Mouse (Mus musculus): ENCODE data around the gene Itch. TPM values are rescaled to one million over a fixed set of nuclear protein-coding genes. Genes with fewer than 3 reads are reported as not detected.
"Not testable (repeated sequence)": the region's sequence is repeated elsewhere in the genome, so short reads cannot be mapped to it uniquely, and the experiment has no call there.

Itch gene
- total RNA-seq (2022): 10 to 100 TPM; 14.1 to 20.7 (median 18.0) TPM

GRCm38 (mm10) chr2:155133011-155133976 lies at the start of gene Itch:
Itch (plus strand) TSS chr2:155133509.
- DNase-seq (ENCODE audit: low spot score in 2 of 2): peak; percentile 82 to 87

- no peak for DNase-seq (ENCODE audit: low spot score in 2 of 2)
Measured at GRCm38 (mm10) chr2:155084546-155084945, 48.8 kb upstream of the Itch start.

DNA sequence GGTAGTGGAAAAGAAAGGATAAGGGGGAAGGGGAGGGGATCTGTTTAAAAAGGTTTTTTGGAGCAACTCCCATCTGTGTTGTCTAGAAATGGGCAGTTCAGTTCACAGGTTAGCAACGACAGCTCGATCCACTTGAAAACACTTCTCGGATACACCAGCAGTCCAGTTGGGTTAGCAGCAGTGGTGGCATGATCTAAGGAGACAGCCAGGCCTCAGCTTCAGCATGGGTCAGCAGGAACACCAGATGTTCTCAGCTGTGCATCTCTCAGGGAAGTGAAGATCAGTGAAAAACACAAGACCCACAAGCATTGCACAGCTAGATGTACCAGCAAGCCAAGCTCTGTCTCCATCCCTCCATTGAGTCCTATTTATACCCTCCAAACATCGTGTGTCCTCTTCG lies 47.0 kb upstream of the Itch start:
- no peak for DNase-seq (ENCODE audit: low spot score in 2 of 2)

DNA sequence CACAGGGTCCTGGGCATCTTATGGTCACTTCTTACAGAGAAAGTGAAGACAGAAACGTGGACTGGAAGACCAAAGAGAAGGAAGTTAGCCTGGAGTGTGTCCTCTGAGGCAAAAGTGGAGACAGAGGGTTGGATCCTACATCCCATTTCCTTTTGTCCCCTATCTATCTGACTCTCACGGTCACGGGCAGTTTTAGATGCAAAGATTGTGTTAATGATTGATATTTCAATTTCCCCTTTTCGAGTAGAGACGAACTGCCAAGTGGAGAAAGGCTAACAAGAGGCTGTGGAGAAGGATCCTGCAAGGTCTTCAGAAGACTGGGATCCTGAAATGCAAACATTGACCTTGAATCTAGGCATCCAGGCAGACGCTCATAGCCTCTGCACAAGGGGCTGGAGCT lies 45.0 kb upstream of the Itch start:
- DNase-seq (ENCODE audit: low spot score in 2 of 2): no peak

- DNase-seq (ENCODE audit: low spot score in 2 of 2): no peak
Measured at GRCm38 (mm10) chr2:155090909-155091742, 42.2 kb upstream of the Itch start.

- no peak for DNase-seq (ENCODE audit: low spot score in 2 of 2)
Measured at GRCm38 (mm10) chr2:155091743-155092075, 41.6 kb upstream of the Itch start.

DNA sequence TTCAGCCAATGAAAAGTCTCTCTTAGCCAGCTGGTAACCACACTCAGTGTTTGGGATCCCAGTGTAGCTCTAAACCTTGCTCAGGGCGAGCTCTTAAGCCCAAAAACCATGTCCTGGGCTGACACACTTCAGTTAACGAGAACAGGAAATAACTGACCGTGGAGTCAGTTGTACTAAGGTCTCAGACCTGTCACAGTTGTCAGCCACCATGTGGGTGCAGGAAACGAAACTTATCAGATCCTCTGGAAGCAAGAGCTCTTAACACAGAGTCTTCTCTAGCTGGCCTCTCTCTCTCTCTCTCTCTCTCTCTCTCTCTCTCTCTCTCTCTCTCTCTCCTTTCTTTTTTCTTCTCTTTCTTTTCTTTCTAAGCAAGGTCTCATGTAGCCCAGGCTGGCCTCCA lies 39.9 kb upstream of the Itch start:
- no peak for DNase-seq (ENCODE audit: low spot score in 2 of 2)

DNA sequence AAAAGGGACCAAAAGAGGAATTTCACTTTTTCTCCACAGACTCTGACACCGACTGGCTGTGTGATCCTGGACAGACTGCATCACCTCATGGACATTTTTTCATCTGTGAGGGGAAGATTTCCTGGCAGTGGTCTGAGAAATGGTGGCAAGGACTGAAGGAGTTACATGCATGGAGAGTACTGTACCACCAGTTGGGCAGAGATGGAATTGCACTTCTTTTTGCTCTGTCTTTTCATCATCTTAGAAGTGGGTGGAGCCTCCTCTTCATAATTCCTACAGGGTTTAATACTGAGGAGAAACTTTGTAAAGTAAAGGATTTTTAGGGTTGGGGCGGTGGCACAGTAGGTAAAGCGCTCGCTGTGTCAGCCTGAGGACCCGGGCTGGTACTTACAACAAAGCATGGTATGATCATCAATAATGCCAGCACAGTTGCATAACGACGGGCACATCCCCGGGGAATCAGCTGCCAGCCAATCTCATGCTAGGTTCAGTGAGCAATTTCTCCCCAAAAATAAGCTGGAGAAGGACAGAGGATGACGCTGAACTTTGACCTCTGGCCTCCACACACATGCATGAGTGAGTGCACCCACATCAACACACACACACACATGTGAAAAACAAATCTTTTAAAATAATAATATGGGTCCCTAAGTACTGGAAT lies 34.5 kb upstream of the Itch start:
- no peak for DNase-seq (ENCODE audit: low spot score in 2 of 2)

DNA sequence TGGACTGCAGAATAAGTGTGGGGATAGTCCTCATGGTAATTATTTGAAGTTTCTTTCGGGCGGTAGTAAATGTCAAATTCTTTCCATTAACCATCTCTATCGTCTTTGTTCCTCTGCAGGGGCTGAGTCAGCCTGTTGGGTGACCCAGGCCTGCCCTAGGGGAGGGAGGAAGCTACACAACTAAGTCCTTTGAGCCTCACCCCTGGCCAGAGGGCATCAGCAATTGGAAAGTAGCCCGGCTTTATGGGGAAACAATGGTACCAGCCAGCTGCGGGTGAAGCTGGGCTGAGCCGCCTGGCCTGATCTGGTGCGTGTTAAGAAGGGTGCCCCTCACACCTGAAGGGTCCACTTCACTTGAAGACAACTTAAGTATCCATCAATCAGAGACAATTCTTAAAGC lies 33.9 kb upstream of the Itch start:
- no peak for DNase-seq (ENCODE audit: low spot score in 2 of 2)

DNA sequence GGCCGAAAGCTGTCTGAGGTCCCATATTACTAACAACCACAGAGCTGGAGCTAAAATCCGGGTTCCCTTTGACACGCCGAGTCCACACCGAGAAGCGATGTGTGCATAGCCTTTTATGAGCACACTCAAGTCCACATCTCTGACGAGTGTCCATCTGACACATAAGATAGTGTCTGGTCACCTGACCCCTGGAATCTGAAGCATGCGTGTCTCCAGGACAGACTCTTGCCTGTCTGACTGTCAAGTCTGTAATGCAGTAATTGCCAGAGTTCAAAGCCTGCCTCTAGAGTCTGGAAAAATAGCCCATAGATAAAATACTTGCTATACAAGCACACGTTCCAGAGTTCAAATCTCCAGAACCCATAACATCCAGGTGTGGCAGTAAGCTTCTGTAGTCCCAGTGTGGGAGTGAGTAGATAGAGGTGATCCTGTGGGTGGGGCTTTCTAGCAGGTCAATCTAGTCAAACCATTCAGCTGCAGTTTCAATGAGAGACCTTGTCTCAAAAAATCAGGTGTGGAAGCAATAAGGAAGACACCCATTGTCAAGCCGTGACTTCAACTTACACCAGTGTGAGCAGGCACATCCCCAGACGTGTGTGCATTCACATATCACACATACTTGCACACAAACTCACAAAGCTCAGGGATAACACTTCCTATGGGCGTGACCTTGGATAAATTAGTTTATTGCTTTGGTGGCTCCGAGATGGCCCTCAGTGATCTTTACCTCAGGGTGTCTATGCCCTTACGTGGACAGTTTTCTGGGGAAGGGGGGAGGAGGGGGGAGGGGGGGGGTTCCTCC lies 33.1 kb upstream of the Itch start:
- DNase-seq (ENCODE audit: low spot score in 2 of 2): no peak

GRCm38 (mm10) chr2:155100796-155101259 lies 32.5 kb upstream of the Itch start:
- DNase-seq (ENCODE audit: low spot score in 2 of 2): no peak

GRCm38 (mm10) chr2:155101761-155102181 lies 31.5 kb upstream of the Itch start:
- no peak for DNase-seq (ENCODE audit: low spot score in 2 of 2)

DNA sequence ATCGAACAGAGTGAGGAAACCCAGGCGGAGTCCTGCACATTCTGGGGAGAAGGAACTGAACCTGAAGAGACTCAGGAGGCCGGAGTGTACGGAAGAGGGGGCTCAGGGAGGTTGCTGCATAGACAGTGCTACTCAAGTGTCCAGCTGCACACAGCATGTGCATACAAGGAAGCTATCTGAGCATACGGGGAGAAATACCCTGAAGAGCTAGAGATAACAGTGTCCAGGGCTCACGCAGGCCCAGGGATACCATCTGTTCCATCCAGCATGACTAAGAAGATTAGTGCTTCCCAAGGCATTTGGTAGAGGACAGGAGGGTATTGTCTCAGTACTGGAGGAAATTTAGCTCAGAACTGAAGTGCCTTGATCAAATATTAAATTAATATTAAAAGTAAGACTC lies 29.7 kb upstream of the Itch start:
- DNase-seq (ENCODE audit: low spot score in 2 of 2): no peak

DNA sequence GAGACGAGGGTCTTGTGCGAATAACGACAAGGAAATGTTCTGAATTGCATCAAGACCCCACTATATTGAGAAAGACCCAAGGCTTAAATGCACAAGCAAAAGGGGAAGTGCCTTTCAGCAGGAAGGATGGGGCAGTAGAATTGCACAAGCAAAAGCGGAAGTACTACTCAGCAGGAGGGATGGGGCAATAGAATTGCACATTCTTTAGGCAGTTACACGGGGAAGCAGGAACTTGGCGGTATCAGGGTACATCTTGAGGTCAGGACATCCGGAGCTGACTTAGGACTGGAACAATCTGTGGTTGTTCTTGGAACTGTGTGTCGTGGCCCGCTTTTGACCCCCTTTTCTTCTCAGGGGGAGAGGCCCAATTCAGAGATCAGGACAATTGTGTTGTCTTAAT lies 26.0 kb upstream of the Itch start:
- DNase-seq (ENCODE audit: low spot score in 2 of 2): not testable (repeated sequence)

DNA sequence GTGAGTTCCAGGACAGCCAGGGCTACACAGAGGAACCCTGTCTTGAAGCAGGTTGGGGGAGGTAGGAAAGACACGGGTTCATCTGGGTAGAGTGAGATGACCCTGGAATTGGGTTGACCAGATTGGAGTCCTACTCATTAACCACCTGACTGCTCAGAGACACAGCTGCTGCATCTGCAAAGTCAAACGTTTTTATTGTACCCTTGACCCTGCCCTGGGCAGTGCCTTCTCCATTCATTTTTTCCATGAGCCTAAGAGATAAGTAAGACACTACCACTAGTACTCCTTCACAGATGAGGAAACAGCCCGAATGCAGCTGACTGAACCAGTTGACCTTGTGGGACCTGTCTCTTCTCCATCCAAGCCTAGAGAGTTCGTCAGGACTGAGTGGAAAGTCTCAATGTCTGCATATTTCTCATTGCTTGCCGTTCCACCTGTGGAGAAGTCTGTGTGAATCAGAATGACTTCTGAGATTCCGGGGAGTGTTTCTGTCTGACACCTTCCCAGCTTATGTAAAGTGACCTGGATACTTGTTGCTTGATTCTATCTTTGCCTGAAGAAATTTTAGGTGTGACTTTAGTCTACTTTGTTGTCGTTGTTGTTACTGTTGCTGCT lies 18.0 kb upstream of the Itch start:
- no peak for DNase-seq (ENCODE audit: low spot score in 2 of 2)

DNA sequence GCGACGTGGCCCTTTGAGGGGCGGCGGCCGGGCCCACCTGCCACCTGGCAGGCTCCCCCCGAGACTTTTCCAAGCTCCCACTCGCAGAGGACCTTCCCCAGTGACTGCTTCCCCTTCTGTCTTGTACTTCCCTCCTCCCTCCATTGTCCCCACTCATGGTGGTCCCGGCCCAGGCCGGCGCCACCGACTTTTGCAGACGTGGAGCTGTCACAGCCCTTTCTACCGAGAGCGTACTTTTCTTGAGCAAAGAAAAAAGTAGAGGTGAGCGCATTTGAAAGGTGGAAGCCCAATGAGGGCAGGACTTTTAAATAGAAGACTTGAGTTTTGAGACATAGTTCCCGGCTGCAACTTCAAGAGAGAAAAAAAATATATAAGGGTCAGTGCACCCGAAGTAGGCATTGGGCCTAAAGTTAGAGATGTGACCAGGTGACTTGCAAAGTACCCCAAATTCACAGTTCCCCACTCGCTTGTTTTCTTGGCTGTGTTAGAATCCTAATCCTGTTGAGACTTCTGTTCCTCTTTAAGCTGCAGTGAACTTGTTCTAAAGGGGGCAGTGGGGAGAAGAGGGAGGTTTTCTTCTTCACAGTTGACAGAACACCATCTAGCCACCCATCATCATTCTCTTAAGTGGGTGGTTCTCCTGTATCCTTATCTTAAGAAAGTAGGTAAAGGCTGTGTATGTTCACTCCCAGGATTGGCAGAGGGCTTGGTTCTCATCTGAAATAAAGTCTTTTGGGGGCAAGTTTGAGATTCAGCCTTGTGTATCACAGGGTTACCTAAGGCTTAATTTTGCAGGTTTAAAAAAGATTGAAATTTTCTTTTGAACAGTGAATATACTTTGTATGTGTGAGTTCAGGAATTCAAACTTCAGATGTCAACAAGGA lies 910 bp downstream of the Itch start:
- no peak for DNase-seq (ENCODE audit: low spot score in 2 of 2)

- DNase-seq (ENCODE audit: low spot score in 2 of 2): no peak
Measured at GRCm38 (mm10) chr2:155135092-155135491, 1.8 kb downstream of the Itch start.

GRCm38 (mm10) chr2:155135534-155135933 lies 2.2 kb downstream of the Itch start:
- DNase-seq (ENCODE audit: low spot score in 2 of 2): no peak

- no peak for DNase-seq (ENCODE audit: low spot score in 2 of 2)
Measured at GRCm38 (mm10) chr2:155140986-155141385, 7.7 kb downstream of the Itch start.
